Mouse (Mus musculus): ENCODE results near the gene Itga3. TPM values are rescaled to one million over a fixed set of nuclear protein-coding genes. Genes with fewer than 3 reads are reported as not detected.

Itga3 gene
- total and polyA plus RNA-seq, 3 experiments = not detected

DNA sequence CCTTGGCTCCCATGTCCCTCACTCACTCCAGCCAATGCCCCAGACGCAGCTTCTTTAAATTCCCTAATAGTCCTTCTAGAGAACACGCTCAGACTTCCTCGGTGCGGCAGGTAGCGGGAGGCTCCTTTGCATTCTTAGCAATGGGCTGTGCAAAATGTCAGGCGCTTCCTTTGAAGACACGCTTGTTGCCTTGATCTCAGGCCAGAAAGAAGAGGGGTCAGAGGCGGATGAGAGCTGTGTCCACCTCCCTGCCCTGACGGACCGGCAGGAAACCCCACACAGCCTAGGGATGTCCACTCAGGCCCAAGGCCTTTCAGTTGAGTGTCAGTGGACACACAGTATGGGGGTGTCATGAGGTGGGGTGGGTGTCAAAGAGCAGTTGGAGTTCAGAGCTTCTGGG, 19.0 kb upstream of the Itga3 start:
- no peak for DNase-seq (ENCODE audit: low read depth, low spot score)
- no peak overlapping the region for H3K27ac ChIP-seq (ENCODE audit: control insufficient read depth, low read depth, low read length)
- no peaks in the 10 kb centered on the region for H3K79me2 ChIP-seq (ENCODE audit: control insufficient read depth, insufficient read depth, low read length, poor library complexity)
- TF ChIP-seq NRF1 (IDR thresholded peaks at IDR 0.05; ENCODE audit: insufficient read depth, low read depth, low read length, poor library complexity, severe bottlenecking) (no peak), GATA1 (IDR thresholded peaks at IDR 0.05; ENCODE audit: low read depth, low read length) (no peak), ZC3H11A (IDR thresholded peaks at IDR 0.05; ENCODE audit: low read depth, low read length) (no peak), EP300 (IDR thresholded peaks at IDR 0.05; ENCODE audit: low read depth in 1 of 2, low read length in 2 of 2) (no peak)
- no peaks in the 10 kb centered on the region for H3K9me3 ChIP-seq (replicated peaks; ENCODE audit: insufficient read depth, low read length)
- H3K4me3 ChIP-seq (ENCODE audit: control insufficient read depth in 1 of 2, insufficient read depth in 1 of 2, low read depth in 2 of 2, low read length in 2 of 2) = no peak overlapping the region
- H3K27me3 ChIP-seq (ENCODE audit: control insufficient read depth in 1 of 2, insufficient read depth in 2 of 2, low read length in 2 of 2) = peaks cover 7 to 17% of the 10 kb centered on the region in 2 experiments
- no peak overlapping the region for H3K9ac ChIP-seq (ENCODE audit: control insufficient read depth, low read depth, low read length, poor library complexity, severe bottlenecking)
- H3K36me3 ChIP-seq (ENCODE audit: control insufficient read depth in 1 of 2, insufficient read depth in 2 of 2, low read length in 2 of 2) = no peaks in the 10 kb centered on the region
- H3K4me1 ChIP-seq (ENCODE audit: control insufficient read depth in 1 of 2, insufficient read depth in 2 of 2, low read length in 2 of 2) = no peaks in the 10 kb centered on the region

DNA sequence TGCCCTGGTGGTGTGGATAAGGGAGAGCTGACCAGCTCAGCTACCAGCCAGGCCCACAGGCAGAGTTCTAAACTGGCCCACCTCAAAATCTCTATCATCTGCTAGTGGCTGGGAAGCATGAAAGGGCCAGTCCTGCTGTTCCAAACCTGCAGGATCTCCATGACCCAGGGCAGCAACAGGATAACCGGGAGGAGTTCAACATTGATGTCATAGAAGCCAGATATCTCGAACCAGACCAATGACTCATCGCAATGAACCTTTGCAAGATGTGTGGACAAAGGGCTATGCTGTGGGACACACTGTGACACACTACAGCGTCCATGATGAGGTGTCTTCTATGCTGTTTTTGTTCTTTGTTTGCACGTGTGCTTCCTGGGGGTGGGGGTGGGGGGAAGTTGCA, 16.5 kb upstream of the Itga3 start:
- Histone ChIP-seq H3K9me3 (replicated peaks; ENCODE audit: insufficient read depth, low read length) (no peaks in the 10 kb centered on the region), H3K9ac (ENCODE audit: control insufficient read depth, low read depth, low read length, poor library complexity, severe bottlenecking) (no peak overlapping the region), H3K27ac (ENCODE audit: control insufficient read depth, low read depth, low read length) (no peak overlapping the region), H3K79me2 (ENCODE audit: control insufficient read depth, insufficient read depth, low read length, poor library complexity) (no peaks in the 10 kb centered on the region), H3K4me3 (ENCODE audit: control insufficient read depth in 1 of 2, insufficient read depth in 1 of 2, low read depth in 2 of 2, low read length in 2 of 2) (no peak overlapping the region), H3K27me3 (ENCODE audit: control insufficient read depth in 1 of 2, insufficient read depth in 2 of 2, low read length in 2 of 2) (peaks cover 7 to 11% of the 10 kb centered on the region in 2 experiments), H3K36me3 (ENCODE audit: control insufficient read depth in 1 of 2, insufficient read depth in 2 of 2, low read length in 2 of 2) (no peaks in the 10 kb centered on the region), H3K4me1 (ENCODE audit: control insufficient read depth in 1 of 2, insufficient read depth in 2 of 2, low read length in 2 of 2) (no peaks in the 10 kb centered on the region)
- no peak for DNase-seq (ENCODE audit: low read depth, low spot score)
- no peak for TF ChIP-seq MAFK (IDR thresholded peaks at IDR 0.05; ENCODE audit: borderline replicate concordance, low read depth, low read length)
- TF ChIP-seq MYB (IDR thresholded peaks at IDR 0.05; ENCODE audit: low read depth, low read length) = no peak
- no peak for TF ChIP-seq E2F4 (IDR thresholded peaks at IDR 0.05; ENCODE audit: borderline replicate concordance, low read depth, low read length)
- TF ChIP-seq MAX (IDR thresholded peaks at IDR 0.05; ENCODE audit: low read length) = no peak
- TF ChIP-seq NELFE (IDR thresholded peaks at IDR 0.05; ENCODE audit: low read depth, low read length) = no peak
- no peak for TF ChIP-seq POLR2AphosphoS2 (IDR thresholded peaks at IDR 0.05; ENCODE audit: low read length)
- TF ChIP-seq USF1 (IDR thresholded peaks at IDR 0.05; ENCODE audit: low read depth, low read length) = no peak
- no peak for TF ChIP-seq ZKSCAN1 (IDR thresholded peaks at IDR 0.05; ENCODE audit: low read depth, low read length)
- TF ChIP-seq NRF1 (IDR thresholded peaks at IDR 0.05; ENCODE audit: insufficient read depth, low read depth, low read length, poor library complexity, severe bottlenecking) = no peak
- TF ChIP-seq ELF1 (IDR thresholded peaks at IDR 0.05; ENCODE audit: low read depth, low read length) = no peak
- no peak for TF ChIP-seq MEF2A (IDR thresholded peaks at IDR 0.05; ENCODE audit: extremely low read depth, insufficient replicate concordance, low read depth, low read length, poor library complexity, severe bottlenecking)
- TF ChIP-seq MYC (IDR thresholded peaks at IDR 0.05; ENCODE audit: low read depth, low read length) = no peak
- TF ChIP-seq EP300 (IDR thresholded peaks at IDR 0.05; ENCODE audit: low read depth in 1 of 2, low read length in 2 of 2) = no peak
- TF ChIP-seq MXI1 (IDR thresholded peaks at IDR 0.05; ENCODE audit: low read depth, low read length) = no peak
- TF ChIP-seq UBTF (IDR thresholded peaks at IDR 0.05; ENCODE audit: borderline replicate concordance, insufficient read depth, low read depth, low read length) = no peak
- TF ChIP-seq RAD21 (IDR thresholded peaks at IDR 0.05; ENCODE audit: low read depth, low read length) = no peak

Data from MEL (cell line).